21 mouse cellular contexts compared by ENCODE assay signal in the genomic region with DNA sequence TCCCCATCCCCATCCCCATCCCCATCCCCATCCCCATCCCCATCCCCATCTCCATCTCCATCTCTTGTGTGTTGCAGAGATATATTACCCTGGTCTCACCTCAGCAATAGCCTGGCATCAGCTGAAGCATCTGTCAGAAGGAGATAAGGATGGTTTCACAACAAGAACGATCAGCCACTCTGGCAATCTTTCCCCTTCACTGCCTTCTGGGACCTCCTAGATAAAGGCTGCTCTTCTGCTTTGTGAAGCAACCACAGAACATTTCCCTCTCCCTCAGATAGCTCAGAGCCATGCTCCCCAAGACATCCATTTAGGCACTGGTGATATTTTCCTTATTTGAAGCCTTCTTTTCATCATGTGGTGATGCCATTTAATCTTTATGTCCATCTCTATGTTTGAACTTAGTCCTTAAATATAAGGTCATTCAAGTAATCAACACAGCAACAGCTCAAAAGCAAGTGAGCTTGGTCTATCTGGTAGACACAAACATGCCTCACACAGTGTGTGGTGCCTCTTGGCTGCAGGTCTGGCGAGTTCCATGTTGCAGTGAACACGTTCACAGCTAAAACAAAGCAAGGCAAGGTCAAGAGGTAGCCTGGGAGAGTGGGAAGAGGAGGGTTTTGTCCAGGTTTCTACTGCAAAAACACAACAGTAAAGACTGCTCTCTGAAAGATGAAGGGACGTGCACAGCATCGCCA.
DNase-seq lines count a peak whose midpoint lies in the region; ATAC-seq lines count a peak whose summit lies in the region.
"Had no signal": no experiment of that assay in that cellular context is flagged by ENCODE, and none has a peak within 500 bp of the region (broad histone marks: within the 10 kb centered on the region; RNA-seq: fewer than 3 reads in every experiment).

No protein-coding gene starts in this region.

- peak; percentile 83 for ATAC-seq in erythroblast, adult 5-6 weeks (replicated peaks; ENCODE audit: low FRiP score, poor library complexity, severe bottlenecking)
- ATAC-seq in liver, embryonic 15.5 days (ENCODE audit: insufficient read depth) = peak; percentile 95
- ATAC-seq: forebrain, embryonic 16.5 days had no signal

- H3K36me3 ChIP-seq in heart, embryonic 10.5 days = no peaks in the 10 kb centered on the region
- H3K36me3 ChIP-seq in liver, embryonic 15.5 days (replicated peaks) = no peaks in the 10 kb centered on the region
- H3K36me3 ChIP-seq: limb, embryonic 15.5 days had no signal

- H3K4me2 ChIP-seq in liver, embryonic 15.5 days = peak overlapping the region; percentile 13
- H3K4me2 ChIP-seq: limb, embryonic 15.5 days had no signal

- no peak overlapping the region for H3K4me3 ChIP-seq in heart, embryonic 10.5 days
- no peak overlapping the region for H3K4me3 ChIP-seq in liver, embryonic 15.5 days (replicated peaks)
- H3K4me3 ChIP-seq: layer of hippocampus, adult 2 months; limb, embryonic 15.5 days had no signal

- peak overlapping the region; percentile 47; the same call in 1 of the 2 replicates for H3K27ac ChIP-seq in heart, embryonic 10.5 days
- peak overlapping the region; percentile 69 for H3K27ac ChIP-seq in liver, embryonic 15.5 days (replicated peaks)
- H3K27ac ChIP-seq: layer of hippocampus, adult 2 months; limb, embryonic 15.5 days had no signal

- peaks cover under 1% of the 10 kb centered on the region for H3K4me1 ChIP-seq in heart, embryonic 10.5 days
- H3K4me1 ChIP-seq in liver, embryonic 15.5 days (replicated peaks) = peaks cover 47% of the 10 kb centered on the region

- H3K9me3 ChIP-seq in heart, embryonic 10.5 days = no peaks in the 10 kb centered on the region
- H3K9me3 ChIP-seq in liver, embryonic 15.5 days (replicated peaks) = no peaks in the 10 kb centered on the region
- H3K9me3 ChIP-seq: limb, embryonic 15.5 days had no signal

- no peak overlapping the region for H3K9ac ChIP-seq in liver, embryonic 15.5 days
- H3K9ac ChIP-seq: limb, embryonic 15.5 days had no signal

- 66% methylated on average over 5 of the region's 5 CpGs for WGBS in heart, embryonic 10.5 days
- WGBS in liver, embryonic 15.5 days (ENCODE audit: insufficient replicate concordance) = 25% methylated on average over 5 of the region's 5 CpGs

- H3K27me3 ChIP-seq in heart, embryonic 10.5 days (ENCODE audit: insufficient read depth, poor library complexity, severe bottlenecking) = peaks cover 68% of the 10 kb centered on the region
- peaks cover 13% of the 10 kb centered on the region for H3K27me3 ChIP-seq in liver, embryonic 15.5 days
- H3K27me3 ChIP-seq: limb, embryonic 15.5 days had no signal

- DNase-seq in heart, embryonic 10.5 days (ENCODE audit: low spot score) = peak; percentile 87
- no peak for DNase-seq in heart, adult 8-10 months (ENCODE audit: low spot score)
- peak; percentile 99 for DNase-seq in 416B (ENCODE audit: low read depth)
- DNase-seq in right cerebral cortex, postnatal 36 days (ENCODE audit: low spot score in 2 of 2) = no peak
- no peak for DNase-seq in kidney, postnatal 25 days
- no peak for DNase-seq in layer of hippocampus, postnatal 10 days (ENCODE audit: low spot score in 2 of 2)
- DNase-seq: adrenal gland, adult 2 months; cerebellum, adult 9-11 months; embryo, embryonic 11 days; heart, adult 11 months; heart, postnatal 4 days; kidney, adult 9 months; lung, postnatal 36 days; midbrain, embryonic 14.5 days; right cerebral cortex, postnatal 14 days; thymus, postnatal 36 days had no signal

Comparison
In these comparisons a context has a peak if more than half of its experiments do, and no peak if none do; other contexts are left out.
1. DNase-seq: peak in heart, embryonic 10.5 days (single experiment) and 416B (single experiment); none in heart, adult 8-10 months (single experiment), right cerebral cortex, postnatal 36 days (0 of 2), kidney, postnatal 25 days (0 of 2) and layer of hippocampus, postnatal 10 days (0 of 2).